Mouse (Mus musculus): ENCODE measurements around the gene Dpp9. TPM values are rescaled to one million over a fixed set of nuclear protein-coding genes. Genes with fewer than 3 reads are reported as not detected.

Dpp9 gene
- polyA plus RNA-seq, 1 experiment from 2014 or later = 41.0 TPM

- Histone ChIP-seq H3K27me3 (peaks cover 81% of the 10 kb centered on the region), H3K4me1 (peaks cover 22% of the 10 kb centered on the region), H3K9me3 (no peaks in the 10 kb centered on the region), H3K36me3 (no peaks in the 10 kb centered on the region), H3K9ac (replicated peaks) (no peak overlapping the region), H3K4me2 (replicated peaks) (peak overlapping the region; percentile 54), H3K4me3 (peak overlapping the region; percentile 30; the same call in 1 of the 2 replicates), H3K27ac (replicated peaks) (no peak overlapping the region)
- ATAC-seq (ENCODE audit: low FRiP score, low read depth) = no peak
- 18% methylated on average over 9 of the region's 9 CpGs for WGBS
Observed at GRCm38 (mm10) chr17:56148280-56148679, 70.4 kb downstream of the Dpp9 start.

DNA sequence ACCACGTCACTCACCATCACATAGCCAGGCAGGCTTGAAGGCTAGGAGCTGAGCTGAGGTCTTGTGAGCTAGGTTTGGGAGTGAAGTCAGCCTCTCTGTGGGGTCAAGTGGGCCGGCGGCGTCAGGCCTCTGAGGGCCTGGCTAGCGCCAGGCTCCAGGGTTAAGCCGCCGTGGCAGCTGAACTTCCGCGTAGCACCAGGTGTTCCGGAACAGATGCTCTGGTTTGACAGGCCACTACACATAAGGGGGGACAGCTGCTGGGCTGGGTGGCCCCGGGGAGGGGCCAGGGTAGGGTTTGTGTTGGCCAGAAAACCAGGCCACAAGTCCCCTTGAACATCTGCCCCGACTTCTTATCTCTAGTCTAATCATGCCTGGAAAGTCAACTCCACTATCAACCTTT is 71.3 kb downstream of the Dpp9 start:
- no peaks in the 10 kb centered on the region for H3K36me3 ChIP-seq
- no peak overlapping the region for H3K27ac ChIP-seq (replicated peaks)
- peaks cover 26% of the 10 kb centered on the region for H3K4me1 ChIP-seq
- no peak overlapping the region for H3K9ac ChIP-seq (replicated peaks)
- H3K4me3 ChIP-seq = no peak overlapping the region
- H3K4me2 ChIP-seq (replicated peaks) = no peak overlapping the region
- WGBS = 68% methylated on average over 12 of the region's 12 CpGs
- H3K27me3 ChIP-seq = peaks cover 90% of the 10 kb centered on the region
- H3K9me3 ChIP-seq = no peaks in the 10 kb centered on the region
- ATAC-seq (ENCODE audit: low FRiP score, low read depth) = no peak

DNA sequence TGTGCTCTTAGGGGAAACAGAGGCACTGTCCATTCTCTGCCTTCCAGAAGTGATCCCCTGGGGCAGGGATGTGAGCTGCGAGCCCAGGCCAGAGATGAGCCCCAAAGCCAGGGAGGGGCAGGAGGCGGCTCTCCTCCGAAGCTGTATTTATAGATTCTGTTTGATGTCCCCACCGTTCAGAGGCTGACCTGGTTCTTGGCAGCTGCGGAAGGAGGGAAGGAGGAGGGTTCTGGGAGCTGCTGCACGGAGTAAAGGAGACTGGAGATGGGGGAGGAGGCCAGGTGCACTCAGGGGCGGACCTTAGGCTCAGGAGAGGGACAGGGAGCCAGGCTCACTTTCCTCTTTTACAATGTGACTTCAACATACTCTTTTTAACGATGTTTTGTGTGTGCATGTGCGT is 72.6 kb downstream of the Dpp9 start:
- 17% methylated on average over 9 of the region's 9 CpGs for WGBS
- no peak for ATAC-seq (ENCODE audit: low FRiP score, low read depth)
- Histone ChIP-seq H3K9me3 (no peaks in the 10 kb centered on the region), H3K4me1 (peaks cover 39% of the 10 kb centered on the region), H3K36me3 (no peaks in the 10 kb centered on the region), H3K9ac (replicated peaks) (no peak overlapping the region), H3K27me3 (peaks cover 97% of the 10 kb centered on the region), H3K4me2 (replicated peaks) (no peak overlapping the region), H3K4me3 (no peak overlapping the region), H3K27ac (replicated peaks) (no peak overlapping the region)

DNA sequence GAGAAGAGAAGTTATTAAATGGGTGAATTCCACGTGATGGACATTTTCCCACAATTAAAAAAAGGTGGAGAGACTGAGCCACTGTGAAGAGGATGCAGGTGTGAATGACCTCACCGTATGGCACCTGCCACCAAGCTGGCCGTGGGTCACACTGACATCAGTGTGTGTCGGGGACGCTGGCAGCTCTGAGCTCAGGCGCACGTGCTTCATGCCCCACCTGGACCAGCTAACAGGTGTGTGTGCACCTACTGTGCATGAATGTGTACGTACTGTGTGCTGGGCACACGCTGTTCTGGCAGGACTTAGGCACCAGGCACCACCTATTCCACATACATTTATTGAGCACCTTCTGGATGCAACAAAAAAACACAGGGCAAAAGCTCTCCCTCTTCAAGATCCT is 74.2 kb downstream of the Dpp9 start:
- H3K27me3 ChIP-seq = peaks cover 97% of the 10 kb centered on the region
- no peak overlapping the region for H3K27ac ChIP-seq (replicated peaks)
- H3K4me3 ChIP-seq = no peak overlapping the region
- ATAC-seq (ENCODE audit: low FRiP score, low read depth) = no peak
- no peaks in the 10 kb centered on the region for H3K9me3 ChIP-seq
- peaks cover 44% of the 10 kb centered on the region for H3K4me1 ChIP-seq
- no peak overlapping the region for H3K4me2 ChIP-seq (replicated peaks)
- no peak overlapping the region for H3K9ac ChIP-seq (replicated peaks)
- WGBS = 69% methylated on average over 9 of the region's 9 CpGs
- no peaks in the 10 kb centered on the region for H3K36me3 ChIP-seq

DNA sequence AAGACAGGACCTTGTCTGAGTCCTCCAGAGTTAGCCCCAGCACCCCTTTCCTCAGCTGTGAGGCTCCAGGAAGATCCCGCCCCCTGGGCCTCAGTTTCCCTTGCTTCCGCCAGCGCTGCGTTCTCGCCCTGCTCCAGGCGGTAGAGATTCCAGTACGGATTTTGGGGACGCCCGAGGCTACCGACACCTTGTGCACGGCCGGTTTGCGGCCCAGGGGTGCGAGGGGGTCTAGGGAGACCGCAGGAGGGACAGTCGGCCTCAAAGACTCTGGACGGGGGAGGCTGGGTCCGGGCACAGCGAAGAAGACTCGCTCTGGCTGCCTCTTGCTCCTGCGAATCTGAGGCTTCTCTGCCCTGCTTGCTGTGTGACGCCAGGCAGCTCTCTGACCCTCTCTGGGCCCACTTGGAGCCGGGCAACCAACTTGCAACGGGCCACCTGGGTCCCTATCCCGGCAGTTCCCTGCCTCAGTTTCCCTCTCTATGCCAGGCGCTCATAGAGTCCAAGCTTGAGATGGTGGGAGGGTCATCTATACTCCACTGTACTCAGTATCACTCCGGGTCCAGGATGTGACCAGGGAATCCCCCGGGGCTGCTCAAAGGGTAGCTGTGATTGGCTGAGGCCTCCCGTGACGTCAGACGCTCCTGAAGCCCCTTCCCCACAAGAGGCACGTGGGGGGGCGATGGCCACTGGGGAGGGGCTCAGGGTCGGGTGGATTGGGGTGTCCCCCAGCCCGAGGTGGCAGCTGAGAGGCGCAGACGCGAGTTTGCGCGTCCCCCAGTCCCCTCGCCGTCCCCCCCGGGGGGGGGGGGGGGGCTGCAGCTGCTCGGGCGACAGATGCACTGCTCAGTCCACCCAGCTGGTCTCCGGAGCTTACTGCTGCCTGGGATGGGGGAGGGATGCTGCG is 76.8 kb downstream of the Dpp9 start:
- ATAC-seq (ENCODE audit: low FRiP score, low read depth) = peak; percentile 68
- H3K27ac ChIP-seq (replicated peaks) = peak overlapping the region; percentile 39; the same call in 1 of the 2 replicates
- no peaks in the 10 kb centered on the region for H3K9me3 ChIP-seq
- peaks cover 53% of the 10 kb centered on the region for H3K4me1 ChIP-seq
- H3K36me3 ChIP-seq = no peaks in the 10 kb centered on the region
- peak overlapping the region; percentile 40 for H3K9ac ChIP-seq (replicated peaks)
- under 1% methylated on average over 37 of the region's 47 CpGs for WGBS
- peak overlapping the region; percentile 41 for H3K4me3 ChIP-seq
- peak overlapping the region; percentile 63 for H3K4me2 ChIP-seq (replicated peaks)
- peaks cover 93% of the 10 kb centered on the region for H3K27me3 ChIP-seq

DNA sequence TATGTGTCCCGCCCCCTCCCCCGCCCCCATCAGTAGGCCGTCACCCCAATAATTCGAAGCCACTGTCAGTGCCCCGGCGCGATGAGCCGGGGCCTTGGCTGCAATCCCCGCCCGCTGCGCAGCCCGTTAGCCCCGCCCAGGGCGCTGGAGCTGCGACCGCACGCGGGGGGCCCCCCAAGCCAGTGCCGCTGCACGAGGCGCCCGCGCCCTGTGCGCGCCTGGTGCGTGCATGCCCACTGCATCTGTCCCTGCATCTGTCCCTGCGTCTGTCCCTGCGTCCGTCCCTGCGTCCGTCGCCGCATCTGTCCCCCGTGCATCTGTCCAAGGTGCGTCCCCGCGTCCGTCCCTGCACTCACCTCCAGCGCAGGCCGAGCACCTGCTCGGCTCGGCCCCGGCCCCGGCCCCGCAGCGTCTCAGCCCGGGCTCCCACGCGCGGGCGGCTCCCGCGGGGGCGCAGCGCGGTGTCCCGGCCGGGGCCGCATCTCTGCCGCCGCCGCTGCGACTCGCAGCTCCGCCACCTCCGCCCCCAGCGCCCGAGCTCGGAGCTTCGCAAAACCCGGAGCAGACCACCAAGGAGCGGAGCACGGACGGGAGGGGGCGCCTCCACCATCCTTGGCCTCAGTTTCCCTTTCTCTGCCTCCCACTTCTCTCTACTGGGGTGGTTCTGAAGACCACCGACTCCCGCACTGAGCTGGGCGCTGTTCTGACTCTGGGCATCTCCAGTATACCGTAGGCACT is 78.7 kb downstream of the Dpp9 start, which contains the start of gene Sema6b:
TSS of gene Sema6b (minus strand) at position 486 of the 738 bp plus-strand sequence.
- Histone ChIP-seq H3K36me3 (no peaks in the 10 kb centered on the region), H3K9me3 (no peaks in the 10 kb centered on the region), H3K27ac (replicated peaks) (peak within 1 kb of the TSS; percentile 66), H3K4me1 (peaks cover 43% of the 10 kb centered on the region), H3K9ac (replicated peaks) (peak within 1 kb of the TSS; percentile 84), H3K27me3 (peaks cover 93% of the 10 kb centered on the region), H3K4me3 (peak within 1 kb of the TSS; percentile 79), H3K4me2 (replicated peaks) (peak within 1 kb of the TSS; percentile 96)
- WGBS = under 1% methylated on average over 79 of the region's 79 CpGs
- peak; percentile 27 for ATAC-seq (ENCODE audit: low FRiP score, low read depth)

DNA sequence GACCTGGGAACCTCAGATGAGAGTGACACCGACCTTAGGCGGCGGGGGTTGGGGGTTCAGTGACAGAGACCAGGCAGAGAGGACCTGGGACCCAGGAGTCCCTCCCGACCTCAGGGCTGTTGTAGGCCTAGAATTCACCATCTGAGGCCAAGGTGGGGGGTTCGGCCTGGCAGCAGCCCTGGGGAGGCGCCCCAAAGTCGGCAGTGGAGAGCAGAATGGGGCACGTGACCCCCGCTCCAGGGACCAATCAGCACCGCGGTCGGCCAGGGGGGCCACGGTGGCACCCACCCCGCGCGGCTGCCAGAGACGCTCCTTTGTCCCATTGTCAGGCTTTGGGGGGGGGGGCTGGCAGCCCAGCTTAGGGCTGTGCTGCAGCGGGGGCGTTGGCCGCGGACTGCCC is 79.3 kb downstream of the Dpp9 start:
- peaks cover 90% of the 10 kb centered on the region for H3K27me3 ChIP-seq
- H3K27ac ChIP-seq (replicated peaks) = 0 out of 2 replicates have a peak overlapping the region, but pooled peaks have one; percentile 66
- H3K9me3 ChIP-seq = no peaks in the 10 kb centered on the region
- peak; percentile 13 for ATAC-seq (ENCODE audit: low FRiP score, low read depth)
- H3K9ac ChIP-seq (replicated peaks) = peak overlapping the region; percentile 84
- H3K36me3 ChIP-seq = no peaks in the 10 kb centered on the region
- H3K4me2 ChIP-seq (replicated peaks) = peak overlapping the region; percentile 96
- H3K4me1 ChIP-seq = peaks cover 48% of the 10 kb centered on the region
- 7% methylated on average over 17 of the region's 21 CpGs for WGBS
- H3K4me3 ChIP-seq = peak overlapping the region; percentile 79

- Histone ChIP-seq H3K27me3 (peaks cover 78% of the 10 kb centered on the region), H3K4me1 (peaks cover 54% of the 10 kb centered on the region), H3K9ac (replicated peaks) (0 out of 2 replicates have a peak overlapping the region, but pooled peaks have one; percentile 15), H3K36me3 (no peaks in the 10 kb centered on the region), H3K4me2 (replicated peaks) (peak overlapping the region; percentile 96), H3K4me3 (peak overlapping the region; percentile 79), H3K9me3 (no peaks in the 10 kb centered on the region), H3K27ac (replicated peaks) (no peak overlapping the region)
- no peak for ATAC-seq (ENCODE audit: low FRiP score, low read depth)
- WGBS = 17% methylated on average over 25 of the region's 25 CpGs
Observed at GRCm38 (mm10) chr17:56137839-56138613, 80.7 kb downstream of the Dpp9 start.

MicroRNA genes within 50 kb of the gene (microRNA counts, 519-probe panel; counts per million panel counts)
- not detected for microRNA mmu-miR-7b

Small RNA genes within 50 kb of the gene (microRNA-seq; reads per million reads assigned to microRNA genes)
- gene Gm44397 (not detected), gene Mir7b (566 reads per million, percentile 72 among the genes with 10 or more reads in this experiment)

Other genes with a start within 250 kb of the Dpp9 start
- gene Shd, start 248.4 kb downstream of the Dpp9 start, polyA plus RNA-seq (2016; fragmentation: Nextera tagmentation; extraction: Ambion mirVana) = 123 and 131 TPM in 2 replicates
- gene Fsd1, start 232.4 kb downstream of the Dpp9 start, polyA plus RNA-seq (2016; fragmentation: Nextera tagmentation; extraction: Ambion mirVana) = 89.8 and 98.3 TPM in 2 replicates
- gene Stap2, start 213.3 kb downstream of the Dpp9 start, polyA plus RNA-seq (2016; fragmentation: Nextera tagmentation; extraction: Ambion mirVana) = 4.7 and 5.7 TPM in 2 replicates
- 195 and 205 TPM in 2 replicates for gene Mpnd, start 213.2 kb downstream of the Dpp9 start, polyA plus RNA-seq (2016; fragmentation: Nextera tagmentation; extraction: Ambion mirVana)
- 131 and 138 TPM in 2 replicates for gene Sh3gl1, start 182.3 kb downstream of the Dpp9 start, polyA plus RNA-seq (2016; fragmentation: Nextera tagmentation; extraction: Ambion mirVana)
- gene Chaf1a, start 178.5 kb downstream of the Dpp9 start, polyA plus RNA-seq (2016; fragmentation: Nextera tagmentation; extraction: Ambion mirVana) = 32.5 and 34.5 TPM in 2 replicates
- 54.9 and 58.1 TPM in 2 replicates for gene Ubxn6, start 143.9 kb downstream of the Dpp9 start, polyA plus RNA-seq (2016; fragmentation: Nextera tagmentation; extraction: Ambion mirVana)
- gene Hdgfl2, start 139.3 kb downstream of the Dpp9 start, polyA plus RNA-seq (2016; fragmentation: Nextera tagmentation; extraction: Ambion mirVana) = 179 and 184 TPM in 2 replicates
- gene Plin4, start 109.1 kb downstream of the Dpp9 start, polyA plus RNA-seq (2016; fragmentation: Nextera tagmentation; extraction: Ambion mirVana) = 0.09 and 0.10 TPM in 2 replicates
- gene Plin5, start 101.3 kb downstream of the Dpp9 start, polyA plus RNA-seq (2016; fragmentation: Nextera tagmentation; extraction: Ambion mirVana) = 0.14 and 0.34 TPM in 2 replicates
- gene Lrg1, start 96.9 kb downstream of the Dpp9 start, polyA plus RNA-seq (2016; fragmentation: Nextera tagmentation; extraction: Ambion mirVana) = 0.29 TPM in 1 of 2 replicates, not detected in the other
- 6.5 and 7.9 TPM in 2 replicates for gene Sema6b, start 78.6 kb downstream of the Dpp9 start, polyA plus RNA-seq (2016; fragmentation: Nextera tagmentation; extraction: Ambion mirVana)
- gene Tnfaip8l1, start 56.4 kb downstream of the Dpp9 start, polyA plus RNA-seq (2016; fragmentation: Nextera tagmentation; extraction: Ambion mirVana) = 8.0 and 8.2 TPM in 2 replicates
- gene Mydgf, start 35.0 kb downstream of the Dpp9 start, polyA plus RNA-seq (2016; fragmentation: Nextera tagmentation; extraction: Ambion mirVana) = 56.8 and 61.6 TPM in 2 replicates
- gene Fem1a, start 37.9 kb upstream of the Dpp9 start, polyA plus RNA-seq (2016; fragmentation: Nextera tagmentation; extraction: Ambion mirVana) = 17.9 and 18.6 TPM in 2 replicates
- 1.7 TPM in 2 replicates for gene Ticam1, start 57.9 kb upstream of the Dpp9 start, polyA plus RNA-seq (2016; fragmentation: Nextera tagmentation; extraction: Ambion mirVana)
- gene Plin3, start 74.0 kb upstream of the Dpp9 start, polyA plus RNA-seq (2016; fragmentation: Nextera tagmentation; extraction: Ambion mirVana) = 28.9 and 29.0 TPM in 2 replicates
- gene Arrdc5, start 81.4 kb upstream of the Dpp9 start, polyA plus RNA-seq (2016; fragmentation: Nextera tagmentation; extraction: Ambion mirVana) = not detected in 2 replicates
- gene Uhrf1, start 84.4 kb upstream of the Dpp9 start, polyA plus RNA-seq (2016; fragmentation: Nextera tagmentation; extraction: Ambion mirVana) = 161 and 166 TPM in 2 replicates
- gene Kdm4b, start 107.2 kb upstream of the Dpp9 start, polyA plus RNA-seq (2016; fragmentation: Nextera tagmentation; extraction: Ambion mirVana) = 75.1 and 80.4 TPM in 2 replicates

Measured in midbrain, embryonic 12.5 days (tissue).